Mouse (Mus musculus) G1E (cell line): ENCODE results near the gene Cpne5. TPM values are rescaled to one million over a fixed set of nuclear protein-coding genes. Genes with fewer than 3 reads are reported as not detected.
A peak's percentile ranks its signal among the peaks of the same experiment; 100 is the strongest.

ENCODE experiments used
- ATAC-seq: 2 replicates; pipeline ENCODE4 v1.8.0; 2016; ENCODE audit warnings: mild to moderate bottlenecking; ENCODE audit not compliant: insufficient number of reproducible peaks, poor library complexity, low FRiP score, severe bottlenecking; ENCODE audit errors: extremely low read depth
- DNase-seq: peaks from one replicate; pipeline ENCODE4 v3.0.0; 2012; ENCODE audit warnings: low spot score
- H3K27me3 ChIP-seq: 2 replicates; pipeline ENCODE4 v1.6.1; 2012; ENCODE audit warnings: mild to moderate bottlenecking, low read length, inconsistent platforms; ENCODE audit not compliant: insufficient read depth
- H3K36me3 ChIP-seq: replicated peaks from 2 replicates; pipeline ENCODE3; 2012; ENCODE audit warnings: mild to moderate bottlenecking, inconsistent platforms
- H3K4me1 ChIP-seq: 2 replicates; pipeline ENCODE4 v1.6.1; 2012; ENCODE audit warnings: low read depth, low read length, inconsistent platforms, mixed read lengths; ENCODE audit not compliant: insufficient read depth
- H3K4me3 ChIP-seq: 2 replicates; pipeline ENCODE4 v1.5.1; 2012; ENCODE audit warnings: low read depth, mild to moderate bottlenecking, inconsistent platforms, low read length, moderate library complexity, mixed read lengths
- H3K9me3 ChIP-seq: replicated peaks from 2 replicates; pipeline ENCODE4 v1.6.1; 2012; ENCODE audit warnings: inconsistent platforms
- CTCF ChIP-seq: IDR thresholded peaks from 2 replicates; pipeline ENCODE4 v1.5.1; 2012; ENCODE audit warnings: low read depth, low read length, inconsistent platforms, mixed read lengths
- GATA1 ChIP-seq: IDR thresholded peaks from 2 replicates; pipeline ENCODE4 v1.6.1; 2012; ENCODE audit warnings: borderline replicate concordance, low read length, inconsistent platforms, mixed read lengths
- GATA2 ChIP-seq: IDR thresholded peaks from 2 replicates; pipeline ENCODE4 v1.6.1; 2012; ENCODE audit warnings: low read depth, low read length, inconsistent platforms, borderline replicate concordance
- POLR2AphosphoS5 ChIP-seq: IDR thresholded peaks from 2 replicates; pipeline ENCODE4 v1.6.1; 2012; ENCODE audit warnings: low read depth, low read length, inconsistent platforms; ENCODE audit not compliant: insufficient replicate concordance
- TAL1 ChIP-seq: conservative IDR thresholded peaks from 2 replicates; pipeline ENCODE4 v1.6.1; 2012; ENCODE audit warnings: low read depth, low read length, inconsistent platforms, mixed read lengths
- polyA plus RNA-seq: library from polyadenylated mRNA; stranded (reverse); fragments of >175 nt; gene quantifications from 2 replicates; pipeline ENCODE4 v1.2.3, GENCODE M21; 2012
- total RNA-seq, 2 experiments: library from RNA; stranded (forward) in 1 of 2; stranded (reverse) in 1 of 2; fragments of 200-1000 nt in 1 of 2; fragments of >200 nt in 1 of 2; fragmentation: Nextera tagmentation in 1 of 2; gene quantifications; 2 replicates each; pipeline ENCODE4 v1.2.3; 2014 to 2017

Gene Cpne5
- total and polyA plus RNA-seq, 3 experiments: 0.71 to 21.0 (median 2.1) TPM

DNA sequence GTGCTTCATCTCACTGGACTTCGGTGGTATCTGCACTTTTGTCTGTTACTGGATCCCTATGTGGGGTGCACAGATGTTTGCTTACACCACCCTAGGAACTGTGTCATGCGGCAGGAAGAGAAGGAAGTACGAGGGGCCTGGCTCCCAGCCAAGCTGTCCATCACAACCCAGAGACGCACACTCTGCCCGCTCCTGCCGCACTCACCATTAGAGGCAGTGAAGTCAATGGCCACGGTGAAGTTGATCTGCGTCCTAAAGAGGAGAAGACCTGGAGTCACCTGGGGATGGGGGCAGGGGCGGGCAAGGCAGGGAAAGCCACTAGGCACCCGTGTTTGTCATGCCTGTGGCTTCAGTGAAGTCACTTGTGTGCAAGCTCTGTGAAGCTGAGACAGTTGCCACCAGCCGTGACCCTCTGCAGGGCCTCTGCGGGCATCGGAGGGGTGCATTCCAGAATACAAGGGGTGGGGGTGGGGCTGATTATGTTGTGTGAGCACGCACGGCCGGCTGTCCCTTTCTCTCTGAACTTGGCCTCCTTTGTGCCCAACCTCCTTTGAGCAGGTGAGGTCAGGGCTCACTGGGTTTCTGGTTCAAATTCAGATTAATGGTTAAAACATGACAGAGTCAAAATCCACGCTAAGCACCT, 73.4 kb downstream of the Cpne5 start:
- TF ChIP-seq POLR2AphosphoS5 (no peak), GATA2 (no peak), TAL1 (no peak), CTCF (no peak), GATA1 (no peak)
- ATAC-seq (peak; percentile 70), DNase-seq (peak; percentile 74)
- H3K27me3 ChIP-seq: peaks cover 12% of the 10 kb centered on the region; the same call in 1 of the 2 replicates
- peaks cover 82% of the 10 kb centered on the region for H3K4me1 ChIP-seq
- H3K9me3 ChIP-seq: peaks cover 16% of the 10 kb centered on the region
- peaks cover 3% of the 10 kb centered on the region for H3K36me3 ChIP-seq
- H3K4me3 ChIP-seq: peak overlapping the region; percentile 64

DNA sequence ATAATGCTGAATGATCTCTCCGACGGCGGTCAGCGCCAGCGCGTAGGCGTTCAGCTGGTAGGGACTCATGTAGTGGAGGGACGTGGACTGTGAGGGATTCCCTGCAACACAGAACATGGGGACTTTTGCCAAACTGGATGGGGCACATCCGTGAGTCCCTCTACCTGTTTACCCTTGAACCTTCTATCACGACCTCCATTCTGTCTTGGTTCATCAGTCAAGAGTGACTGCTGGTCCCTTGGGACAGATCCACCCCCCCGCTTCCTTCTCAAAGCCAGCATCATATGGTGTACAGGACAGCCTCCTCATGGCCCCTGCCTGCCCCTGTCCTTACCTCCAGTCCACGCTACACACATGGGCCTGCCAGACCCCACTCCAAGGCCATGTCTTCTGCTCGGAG, 75.6 kb downstream of the Cpne5 start:
- DNase-seq (no peak), ATAC-seq (no peak)
- Histone ChIP-seq H3K36me3 (peaks cover 3% of the 10 kb centered on the region), H3K4me3 (no peak overlapping the region), H3K9me3 (peaks cover 16% of the 10 kb centered on the region), H3K27me3 (peaks cover 25% of the 10 kb centered on the region), H3K4me1 (peaks cover 78% of the 10 kb centered on the region)
- TF ChIP-seq TAL1 (no peak), GATA2 (no peak), POLR2AphosphoS5 (no peak), CTCF (no peak), GATA1 (no peak)

DNA sequence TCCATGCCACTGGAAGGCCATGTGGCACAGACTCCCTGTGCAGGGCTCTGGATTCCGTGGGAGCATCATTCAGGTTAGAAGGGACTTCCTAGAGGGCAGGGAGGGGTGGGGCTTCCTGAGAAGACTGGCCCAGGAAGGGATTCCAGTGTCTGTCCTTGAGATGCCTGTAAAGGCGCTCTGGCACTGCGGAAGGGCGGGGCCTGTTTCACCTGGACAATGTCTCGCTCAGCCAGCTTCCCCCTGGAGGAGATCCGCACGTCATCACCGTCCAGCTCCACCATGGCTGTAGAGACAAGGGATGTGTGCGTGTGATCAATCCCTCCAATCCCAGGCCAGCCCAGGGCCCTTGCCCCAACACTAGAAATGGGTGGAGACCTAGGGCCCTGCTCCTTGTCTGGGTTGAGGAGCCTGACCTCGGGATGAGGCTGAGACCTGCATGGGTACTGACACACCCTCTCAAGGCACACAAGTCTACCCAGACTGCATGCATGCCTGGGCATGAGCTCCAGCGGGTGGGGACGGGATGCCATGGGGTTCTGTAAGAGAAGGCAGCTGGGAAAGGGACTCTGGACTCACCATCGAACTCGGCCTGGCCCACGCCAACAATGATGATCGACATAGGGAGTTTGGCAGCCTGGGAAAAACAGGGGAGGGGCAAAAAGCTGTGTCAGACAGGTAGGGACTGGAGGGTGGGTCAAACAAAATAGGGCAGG, 78.1 kb downstream of the Cpne5 start:
- peaks cover 37% of the 10 kb centered on the region for H3K27me3 ChIP-seq
- peaks cover 3% of the 10 kb centered on the region for H3K36me3 ChIP-seq
- TF ChIP-seq TAL1 (no peak), CTCF (no peak), POLR2AphosphoS5 (no peak), GATA2 (no peak), GATA1 (no peak)
- peaks cover 16% of the 10 kb centered on the region for H3K9me3 ChIP-seq
- DNase-seq (no peak), ATAC-seq (no peak)
- no peak overlapping the region for H3K4me3 ChIP-seq
- peaks cover 78% of the 10 kb centered on the region for H3K4me1 ChIP-seq

DNA sequence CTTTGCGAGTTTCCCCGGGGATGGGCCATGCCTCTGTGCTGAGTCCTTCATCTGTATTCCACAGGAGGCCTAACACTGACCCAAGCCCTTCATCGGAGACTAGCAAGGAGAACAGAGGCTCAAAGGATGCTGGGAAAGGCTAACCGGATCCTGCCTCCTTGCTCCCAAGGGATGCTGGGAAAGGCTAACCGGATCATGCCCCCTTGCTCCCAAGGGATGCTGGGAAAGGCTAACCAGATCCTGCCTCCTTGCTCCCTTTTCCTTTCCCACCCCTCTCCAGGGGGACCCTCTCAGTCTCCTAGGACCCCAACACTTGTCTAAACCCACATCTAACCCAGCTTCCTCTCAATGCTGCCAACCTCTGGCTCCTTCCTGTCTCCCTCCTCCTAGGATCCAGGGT, 78.6 kb downstream of the Cpne5 start:
- Histone ChIP-seq H3K27me3 (peaks cover 43% of the 10 kb centered on the region), H3K4me1 (peaks cover 78% of the 10 kb centered on the region), H3K9me3 (peaks cover 16% of the 10 kb centered on the region), H3K4me3 (no peak overlapping the region), H3K36me3 (peaks cover 3% of the 10 kb centered on the region)
- TF ChIP-seq GATA2: no peak
- no peak for TF ChIP-seq TAL1
- TF ChIP-seq POLR2AphosphoS5: no peak
- no peak for TF ChIP-seq GATA1
- TF ChIP-seq CTCF: no peak
- DNase-seq (no peak), ATAC-seq (no peak)

DNA sequence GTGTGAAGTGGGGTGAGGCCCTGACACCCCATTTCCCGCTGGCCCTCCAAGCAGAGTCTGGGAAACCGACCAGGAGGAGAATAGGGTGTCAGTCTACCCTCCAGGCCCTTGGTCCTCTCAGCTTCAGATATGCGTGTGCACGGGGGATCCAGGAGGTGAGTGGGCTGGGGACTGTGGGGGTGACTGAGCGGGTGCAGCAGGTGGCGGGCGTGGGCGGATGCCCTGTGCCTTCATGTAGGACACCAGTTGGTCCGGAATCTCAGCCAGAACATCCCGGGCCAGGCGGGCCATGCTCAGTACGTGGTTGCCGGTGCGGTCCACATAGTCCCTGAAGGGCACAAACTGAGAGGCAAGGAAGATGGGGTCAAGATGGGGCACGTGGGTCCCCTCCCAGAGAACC, 79.1 kb downstream of the Cpne5 start:
- H3K27me3 ChIP-seq: peaks cover 44% of the 10 kb centered on the region
- H3K4me3 ChIP-seq: no peak overlapping the region
- H3K36me3 ChIP-seq: peaks cover 3% of the 10 kb centered on the region
- no peak for ATAC-seq
- H3K4me1 ChIP-seq: peaks cover 75% of the 10 kb centered on the region
- DNase-seq: no peak
- no peak for TF ChIP-seq GATA2
- no peak for TF ChIP-seq TAL1
- TF ChIP-seq GATA1: no peak
- TF ChIP-seq POLR2AphosphoS5: no peak
- no peak for TF ChIP-seq CTCF
- H3K9me3 ChIP-seq: peaks cover 16% of the 10 kb centered on the region

DNA sequence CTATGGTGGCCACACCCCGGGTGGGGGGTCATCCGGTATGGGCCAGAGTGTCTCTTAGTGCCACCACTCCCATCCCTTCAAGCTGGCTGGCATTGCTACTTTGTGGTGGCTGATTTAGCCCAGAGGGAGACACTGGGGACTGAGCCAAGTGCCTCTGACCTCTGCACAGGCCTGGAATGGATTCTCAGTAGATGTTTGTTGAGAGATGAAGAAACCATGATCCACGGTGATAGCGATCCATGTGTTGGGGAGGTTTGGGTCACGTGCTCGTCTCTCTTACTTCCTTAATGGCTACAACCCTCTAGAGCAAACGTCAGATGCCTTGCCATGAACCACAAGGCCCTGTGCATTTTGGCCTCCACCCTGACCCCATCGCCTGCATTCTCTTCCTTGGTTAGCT, 81.1 kb downstream of the Cpne5 start:
- H3K4me3 ChIP-seq: no peak overlapping the region
- H3K27me3 ChIP-seq: peaks cover 52% of the 10 kb centered on the region
- peaks cover 3% of the 10 kb centered on the region for H3K36me3 ChIP-seq
- H3K9me3 ChIP-seq: peaks cover 10% of the 10 kb centered on the region
- TF ChIP-seq GATA2 (no peak), TAL1 (no peak), POLR2AphosphoS5 (no peak), CTCF (no peak), GATA1 (no peak)
- peaks cover 64% of the 10 kb centered on the region for H3K4me1 ChIP-seq
- ATAC-seq: no peak
- no peak for DNase-seq
